Mouse (Mus musculus) ES-Bruce4 (cell line): ENCODE data around the gene Mrps33. TPM values are rescaled to one million over a fixed set of nuclear protein-coding genes. Genes with fewer than 3 reads are reported as not detected.

Source experiments
- H3K27ac ChIP-seq: 2 replicates; pipeline ENCODE4 v1.5.1; 2012; ENCODE audit warnings: low read length, inconsistent platforms; ENCODE audit not compliant: insufficient read depth
- H3K27me3 ChIP-seq: 2 replicates; pipeline ENCODE4 v1.6.1; 2012; ENCODE audit warnings: mild to moderate bottlenecking, low read length, inconsistent platforms; ENCODE audit not compliant: control insufficient read depth, poor library complexity, insufficient read depth, severe bottlenecking
- H3K36me3 ChIP-seq: 2 replicates; pipeline ENCODE4 v1.6.1; 2012; ENCODE audit warnings: inconsistent platforms, mild to moderate bottlenecking, low read length, moderate library complexity; ENCODE audit not compliant: control insufficient read depth, poor library complexity, insufficient read depth, severe bottlenecking
- H3K4me1 ChIP-seq: one replicate; pipeline ENCODE4 v1.8.1; 2011; ENCODE audit warnings: low read length; ENCODE audit not compliant: control insufficient read depth, insufficient read depth
- H3K4me3 ChIP-seq: 2 replicates; pipeline ENCODE4 v1.5.1; 2011; ENCODE audit warnings: low read depth, mild to moderate bottlenecking, low read length
- H3K9ac ChIP-seq: 2 replicates; pipeline ENCODE4 v1.6.1; 2012; ENCODE audit warnings: low read depth, mild to moderate bottlenecking, inconsistent platforms; ENCODE audit not compliant: poor library complexity, severe bottlenecking
- H3K9me3 ChIP-seq: replicated peaks from 2 replicates; pipeline ENCODE4 v1.6.1; 2012; ENCODE audit warnings: mild to moderate bottlenecking, low read length, inconsistent platforms; ENCODE audit not compliant: control insufficient read depth, poor library complexity, insufficient read depth, severe bottlenecking
- CTCF ChIP-seq: IDR thresholded peaks from one replicate; pipeline ENCODE4 v1.8.1; 2011; ENCODE audit warnings: low read depth, low read length
- EP300 ChIP-seq: IDR thresholded peaks from 2 replicates; pipeline ENCODE4 v1.6.1; 2011; ENCODE audit warnings: low read depth, low read length; ENCODE audit not compliant: insufficient read depth
- POLR2A ChIP-seq: IDR thresholded peaks from one replicate; pipeline ENCODE4 v1.8.1; 2011; ENCODE audit warnings: low read length; ENCODE audit not compliant: insufficient read depth
- polyA plus RNA-seq: library from polyadenylated mRNA; stranded (reverse); fragments of >200 nt; gene quantifications from 2 replicates; pipeline ENCODE4 v1.2.4, GENCODE M21; 2011; ENCODE audit warnings: low read depth; ENCODE audit not compliant: missing spikeins, insufficient read depth, insufficient read length

The Mrps33 gene
- polyA plus RNA-seq, 1 experiment = 100 TPM

DNA sequence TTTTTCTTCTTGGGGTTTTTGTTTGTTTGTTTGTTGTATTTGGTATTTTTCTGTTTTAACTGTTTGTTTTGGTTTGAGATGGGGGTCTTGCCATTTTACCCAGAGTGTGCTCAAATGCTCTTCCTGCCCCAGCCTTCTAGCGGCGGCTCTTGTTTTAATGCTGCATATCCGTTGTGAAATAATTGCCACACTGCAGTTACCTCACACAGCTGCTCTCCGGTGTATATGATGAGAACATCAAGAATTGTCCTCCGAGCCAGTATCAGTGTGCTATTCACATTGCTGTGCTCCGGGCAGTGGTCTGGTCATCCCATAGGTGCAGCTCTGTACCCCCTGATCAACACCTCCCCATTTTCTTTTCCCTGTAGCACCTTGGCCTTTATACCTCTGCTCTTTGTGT, 34.5 kb downstream of the Mrps33 start:
- TF ChIP-seq POLR2A (no peak), EP300 (no peak), CTCF (no peak)
- Histone ChIP-seq H3K9ac (no peak overlapping the region), H3K4me1 (peaks cover 2% of the 10 kb centered on the region), H3K9me3 (no peaks in the 10 kb centered on the region), H3K27ac (no peak overlapping the region), H3K36me3 (no peaks in the 10 kb centered on the region), H3K4me3 (no peak overlapping the region), H3K27me3 (no peaks in the 10 kb centered on the region)

DNA sequence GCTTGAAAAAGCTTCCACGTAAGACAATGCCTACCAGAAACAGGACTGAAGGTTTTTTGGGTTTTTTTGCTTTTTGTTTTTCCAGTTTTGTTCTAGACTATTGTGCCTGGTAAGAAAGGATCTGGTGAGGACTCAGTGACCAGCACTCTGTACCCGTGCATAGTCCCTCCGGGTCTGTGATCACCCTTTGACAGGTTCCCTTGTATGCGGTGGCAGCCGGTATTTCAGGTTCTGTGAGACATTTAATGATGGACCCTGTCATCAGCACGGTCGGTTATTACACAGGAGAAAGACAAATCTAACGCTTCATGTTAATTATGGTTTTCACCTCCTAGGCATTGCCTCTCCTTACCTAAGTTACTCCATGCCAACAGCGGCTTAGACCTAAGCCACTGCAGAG, 35.8 kb downstream of the Mrps33 start:
- no peak for TF ChIP-seq EP300
- no peak for TF ChIP-seq POLR2A
- TF ChIP-seq CTCF = no peak
- no peaks in the 10 kb centered on the region for H3K27me3 ChIP-seq
- H3K27ac ChIP-seq = no peak overlapping the region
- H3K4me1 ChIP-seq = peaks cover 2% of the 10 kb centered on the region
- no peaks in the 10 kb centered on the region for H3K9me3 ChIP-seq
- no peak overlapping the region for H3K4me3 ChIP-seq
- H3K36me3 ChIP-seq = no peaks in the 10 kb centered on the region
- H3K9ac ChIP-seq = no peak overlapping the region

DNA sequence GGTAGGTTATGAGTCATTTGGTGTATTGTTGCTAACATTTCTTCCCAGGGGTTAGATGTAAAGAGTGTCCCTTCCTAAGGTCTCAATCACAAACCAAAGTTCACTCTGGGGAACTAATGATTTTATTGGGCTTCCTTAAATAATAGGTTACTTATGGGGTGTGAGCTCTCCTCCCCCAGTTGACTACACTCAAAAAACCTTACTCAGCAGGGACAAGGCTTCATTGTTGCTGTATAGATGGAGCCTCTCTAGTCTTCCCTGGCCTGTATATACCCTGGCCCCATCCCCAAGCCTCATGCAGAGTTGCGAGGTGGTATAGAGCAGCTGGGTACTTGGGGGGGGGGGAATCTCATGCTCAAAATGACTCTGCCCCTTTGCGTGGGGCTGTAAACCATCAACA, 53.6 kb downstream of the Mrps33 start:
- Histone ChIP-seq H3K27ac (no peak overlapping the region), H3K27me3 (no peaks in the 10 kb centered on the region), H3K9me3 (peaks cover 10% of the 10 kb centered on the region), H3K4me3 (no peak overlapping the region), H3K9ac (no peak overlapping the region), H3K36me3 (no peaks in the 10 kb centered on the region), H3K4me1 (no peaks in the 10 kb centered on the region)
- TF ChIP-seq POLR2A (no peak), EP300 (no peak), CTCF (no peak)

Other genes starting within 250 kb of the Mrps33 start
- 5.5 and 11.6 TPM in 2 replicates for gene Adck2, start 237.1 kb downstream of the Mrps33 start, polyA plus RNA-seq
- not detected in 2 replicates for gene Gm42420, start 225.2 kb downstream of the Mrps33 start, polyA plus RNA-seq
- gene Ndufb2, start 218.4 kb downstream of the Mrps33 start, polyA plus RNA-seq = 103 and 112 TPM in 2 replicates
- gene Braf, start 85.5 kb downstream of the Mrps33 start, polyA plus RNA-seq = 60.7 and 71.3 TPM in 2 replicates
- 0.34 and 0.41 TPM in 2 replicates for gene Tmem178b, start 62.3 kb upstream of the Mrps33 start, polyA plus RNA-seq